Mouse (Mus musculus) CH12.LX (cell line): ENCODE measurements around the gene Gnptab. TPM values are rescaled to one million over a fixed set of nuclear protein-coding genes. Genes with fewer than 3 reads are reported as not detected.

Source experiments
- DNase-seq: peaks from one replicate; pipeline ENCODE4 v3.0.0-alpha.2; 2013; ENCODE audit errors: extremely low read depth
- H3K27ac ChIP-seq: 2 replicates; pipeline ENCODE4 v1.5.1; 2012; ENCODE audit warnings: low read depth, mild to moderate bottlenecking, control low read depth, moderate library complexity; ENCODE audit not compliant: insufficient read depth
- H3K27me3 ChIP-seq: replicated peaks from 2 replicates; pipeline ENCODE3; 2012; ENCODE audit warnings: inconsistent platforms
- H3K36me3 ChIP-seq, 2 experiments: replicated peaks in 1 of 2; 2 replicates each; pipeline versions ENCODE3 to v1.6.1; 2012; ENCODE audit warnings: inconsistent platforms in 1 of 2, low read length in 1 of 2, mild to moderate bottlenecking in 1 of 2, mixed read lengths in 1 of 2, moderate library complexity in 1 of 2; ENCODE audit not compliant: control insufficient read depth in 1 of 2, insufficient read depth in 1 of 2
- H3K4me1 ChIP-seq, 2 experiments: 2 replicates each; pipeline ENCODE4 v1.6.1; 2012; ENCODE audit warnings: inconsistent platforms in 1 of 2, moderate library complexity in 1 of 2; ENCODE audit not compliant: insufficient read depth in 2 of 2, control insufficient read depth in 1 of 2
- H3K4me2 ChIP-seq: 2 replicates; pipeline ENCODE4 v1.6.1; 2012; ENCODE audit warnings: low read depth, mild to moderate bottlenecking, control low read depth; ENCODE audit not compliant: poor library complexity, insufficient read depth, severe bottlenecking
- H3K4me3 ChIP-seq, 3 experiments: fragments of 150-350 bp in 1 of 3; sonication (generic) in 1 of 3; replicated peaks in 1 of 3; 2 replicates each; pipeline versions ENCODE3 to v1.5.1; 2011 to 2012; ENCODE audit warnings: low read depth in 2 of 3, low read length in 2 of 3, mild to moderate bottlenecking in 2 of 3, moderate library complexity in 2 of 3, control low read depth in 1 of 3, improper control_type of control experiment in 1 of 3, inconsistent platforms in 1 of 3, mixed read lengths in 1 of 3; ENCODE audit not compliant: poor library complexity in 1 of 3
- H3K79me2 ChIP-seq: replicated peaks from 2 replicates; pipeline ENCODE4 v1.6.1; 2012; ENCODE audit warnings: mild to moderate bottlenecking, moderate library complexity; ENCODE audit not compliant: control insufficient read depth, poor library complexity, insufficient read depth, severe bottlenecking; ENCODE audit errors: extremely low read depth
- H3K9ac ChIP-seq: 2 replicates; pipeline ENCODE4 v1.6.1; 2012; ENCODE audit warnings: low read depth, mild to moderate bottlenecking, control low read depth, moderate library complexity; ENCODE audit not compliant: insufficient read depth
- H3K9me3 ChIP-seq: replicated peaks from 2 replicates; pipeline ENCODE3; 2012; ENCODE audit warnings: low read length, inconsistent platforms, mixed read lengths
- CHD1 ChIP-seq: IDR thresholded peaks from 2 replicates; pipeline ENCODE4 v1.6.1; 2012; ENCODE audit warnings: low read depth, low read length, improper control_type of control experiment, inconsistent platforms
- CHD2 ChIP-seq: IDR thresholded peaks from 2 replicates; pipeline ENCODE4 v1.6.1; 2011; ENCODE audit warnings: low read length, improper control_type of control experiment
- CTCF ChIP-seq, 2 experiments: IDR thresholded peaks in 1 of 2; conservative IDR thresholded peaks in 1 of 2; 2 replicates each; pipeline ENCODE4 v1.5.1; 2011 to 2012; ENCODE audit warnings: low read depth in 2 of 2, low read length in 2 of 2, improper control_type of control experiment in 1 of 2, inconsistent platforms in 1 of 2, mild to moderate bottlenecking in 1 of 2, moderate library complexity in 1 of 2
- ELF1 ChIP-seq: IDR thresholded peaks from 2 replicates; pipeline ENCODE4 v1.6.1; 2014; ENCODE audit warnings: low read depth, mild to moderate bottlenecking, inconsistent platforms, low read length, improper control_type of control experiment
- JUND ChIP-seq: conservative IDR thresholded peaks from 2 replicates; pipeline ENCODE4 v1.6.1; 2011; ENCODE audit warnings: low read depth, low read length, improper control_type of control experiment
- MAFK ChIP-seq: IDR thresholded peaks from 2 replicates; pipeline ENCODE4 v1.6.1; 2011; ENCODE audit warnings: low read length, improper control_type of control experiment; ENCODE audit not compliant: insufficient replicate concordance
- MAX ChIP-seq: IDR thresholded peaks from 2 replicates; pipeline ENCODE4 v1.6.1; 2011; ENCODE audit warnings: low read length, improper control_type of control experiment
- MAZ ChIP-seq: IDR thresholded peaks from 2 replicates; pipeline ENCODE4 v1.6.1; 2012; ENCODE audit warnings: low read depth, mild to moderate bottlenecking, inconsistent platforms, low read length, improper control_type of control experiment, moderate library complexity
- MEF2A ChIP-seq: IDR thresholded peaks from 2 replicates; pipeline ENCODE4 v1.6.1; 2014; ENCODE audit warnings: low read depth, mild to moderate bottlenecking, inconsistent platforms, low read length, improper control_type of control experiment, borderline replicate concordance
- MXI1 ChIP-seq: IDR thresholded peaks from 2 replicates; pipeline ENCODE4 v1.6.1; 2011; ENCODE audit warnings: mild to moderate bottlenecking, low read depth, low read length, improper control_type of control experiment
- PAX5 ChIP-seq: IDR thresholded peaks from 2 replicates; pipeline ENCODE4 v1.6.1; 2012; ENCODE audit warnings: low read length, inconsistent platforms, mixed read lengths
- POLR2AphosphoS2 ChIP-seq: IDR thresholded peaks from 2 replicates; pipeline ENCODE4 v1.6.1; 2011; ENCODE audit warnings: low read depth, low read length, improper control_type of control experiment
- RAD21 ChIP-seq: IDR thresholded peaks from 2 replicates; pipeline ENCODE4 v1.6.1; 2011; ENCODE audit warnings: low read depth, mild to moderate bottlenecking, low read length, improper control_type of control experiment, moderate library complexity
- SIN3A ChIP-seq: IDR thresholded peaks from 2 replicates; pipeline ENCODE4 v1.6.1; 2012; ENCODE audit warnings: low read length, improper control_type of control experiment, inconsistent platforms
- SMC3 ChIP-seq: IDR thresholded peaks from 2 replicates; pipeline ENCODE4 v1.6.1; 2011; ENCODE audit warnings: low read depth, low read length, improper control_type of control experiment
- TCF12 ChIP-seq: IDR thresholded peaks from 2 replicates; pipeline ENCODE4 v1.6.1; 2014; ENCODE audit warnings: low read depth, mild to moderate bottlenecking, inconsistent platforms, low read length, improper control_type of control experiment
- UBTF ChIP-seq: IDR thresholded peaks from 2 replicates; pipeline ENCODE4 v1.6.1; 2012; ENCODE audit warnings: low read depth, mild to moderate bottlenecking, inconsistent platforms, low read length, improper control_type of control experiment, moderate library complexity
- USF1 ChIP-seq: IDR thresholded peaks from 2 replicates; pipeline ENCODE4 v1.6.1; 2014; ENCODE audit warnings: low read depth, mild to moderate bottlenecking, inconsistent platforms, low read length, improper control_type of control experiment
- ZC3H11A ChIP-seq: IDR thresholded peaks from 2 replicates; pipeline ENCODE4 v1.6.1; 2012; ENCODE audit warnings: low read depth, mild to moderate bottlenecking, inconsistent platforms, low read length, improper control_type of control experiment
- dilution Hi-C: fragments of 300-500 bp; cut with MboI; formaldehyde crosslinking; loops from 2 replicates; pipeline ENCODE4 v1.14.3; 2020; ENCODE audit warnings: low sequenced_read_pairs; ENCODE audit not compliant: extremely low pct_unique_long_range_greater_than_20kb, extremely low pct_ligation_motif_present
- in situ Hi-C: fragments of 300-500 bp; cut with MboI; formaldehyde crosslinking; loops from 3 replicates; pipeline ENCODE4 v1.14.3; 2019; ENCODE audit warnings: low sequenced_read_pairs, low pct_ligation_motif_present, low pct_unique_long_range_greater_than_20kb, mixed read lengths
- polyA plus RNA-seq: library from polyadenylated mRNA; unstranded; fragments of >175 nt; gene quantifications from 2 replicates; pipeline ENCODE4 v1.2.1, GENCODE M21; 2012; ENCODE audit warnings: low read depth; ENCODE audit not compliant: insufficient read length
- total RNA-seq, 2 experiments: library from RNA; depleted of rRNA; stranded (reverse); fragments of 300-350 nt in 1 of 2; fragments of >200 nt in 1 of 2; gene quantifications; 2 replicates each; pipeline ENCODE4 v1.2.3; 2012 to 2014

Gnptab gene
- total and polyA plus RNA-seq, 3 experiments, result 13.2 to 38.2 (median 18.0) TPM

DNA sequence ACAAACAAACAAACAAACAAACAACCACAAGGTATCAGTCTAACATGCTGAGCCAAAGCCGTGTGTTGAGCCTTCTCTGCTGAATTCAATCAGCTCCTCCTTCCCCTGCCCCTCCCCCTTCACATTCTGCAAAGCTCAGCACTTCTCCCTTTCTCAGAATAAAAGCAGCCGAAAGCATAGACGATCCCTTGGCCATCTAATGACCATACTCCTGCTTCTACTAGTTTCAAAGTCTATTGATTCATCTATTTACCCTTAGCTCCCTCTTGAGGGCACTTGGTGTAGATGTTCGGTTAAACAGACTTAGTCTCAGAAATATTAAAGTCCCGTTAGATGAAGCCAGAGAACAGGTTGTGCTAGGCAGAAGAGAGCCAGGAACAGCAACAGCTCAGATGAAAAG is 48.2 kb upstream of the Gnptab start:
- DNase-seq, result peak; percentile 33
- TF ChIP-seq SMC3 (peak; percentile 32), RAD21 (peak; percentile 33), CHD2 (no peak), MAX (no peak), CTCF (conservative IDR thresholded peaks at IDR 0.05 in 1 of 2, IDR thresholded peaks at IDR 0.05 in 1 of 2; ENCODE audit: low read depth in 2 of 2, low read length in 2 of 2) (peak in 1 of 2 experiments; percentile 63; a peak in 2 of 4 replicates), MAFK (peak; percentile 81)

GRCm38 (mm10) chr10:88340660-88341059 is 38.3 kb upstream of the Gnptab start:
- H3K9ac ChIP-seq, result no peak overlapping the region
- no peak for DNase-seq
- H3K36me3 ChIP-seq, result no peaks in the 10 kb centered on the region
- H3K27ac ChIP-seq, result no peak overlapping the region
- H3K79me2 ChIP-seq, result no peaks in the 10 kb centered on the region
- no peaks in the 10 kb centered on the region for H3K27me3 ChIP-seq
- in situ Hi-C loops, result no loop called here
- no peaks in the 10 kb centered on the region for H3K4me1 ChIP-seq
- TF ChIP-seq POLR2AphosphoS2 (no peak), JUND (no peak), PAX5 (no peak), ZC3H11A (no peak), MAZ (no peak), MEF2A (no peak), SIN3A (no peak), MAFK (no peak), UBTF (no peak)
- TF ChIP-seq, all 38 proteins: peak for 0
- H3K4me2 ChIP-seq, result no peak overlapping the region
- no peak overlapping the region for H3K4me3 ChIP-seq
- dilution Hi-C loops, result no loop called here
- peaks cover under 1% of the 10 kb centered on the region for H3K9me3 ChIP-seq

More for the DNA sequence above, 48.2 kb upstream of the Gnptab start:
- peaks cover 3 to 4% of the 10 kb centered on the region in 2 experiments; a peak in 1 of 4 replicates for H3K4me1 ChIP-seq
- no peaks in the 10 kb centered on the region for H3K27me3 ChIP-seq
- no peak overlapping the region for H3K27ac ChIP-seq
- H3K9me3 ChIP-seq, result peaks cover 2% of the 10 kb centered on the region
- in situ Hi-C loops, result no loop called here
- H3K4me2 ChIP-seq, result no peak overlapping the region; the same call in 1 of the 2 replicates
- H3K79me2 ChIP-seq, result no peaks in the 10 kb centered on the region
- H3K4me3 ChIP-seq, result no peak overlapping the region
- dilution Hi-C loops, result no loop called here
- H3K9ac ChIP-seq, result no peak overlapping the region
- no peaks in the 10 kb centered on the region for H3K36me3 ChIP-seq

DNA sequence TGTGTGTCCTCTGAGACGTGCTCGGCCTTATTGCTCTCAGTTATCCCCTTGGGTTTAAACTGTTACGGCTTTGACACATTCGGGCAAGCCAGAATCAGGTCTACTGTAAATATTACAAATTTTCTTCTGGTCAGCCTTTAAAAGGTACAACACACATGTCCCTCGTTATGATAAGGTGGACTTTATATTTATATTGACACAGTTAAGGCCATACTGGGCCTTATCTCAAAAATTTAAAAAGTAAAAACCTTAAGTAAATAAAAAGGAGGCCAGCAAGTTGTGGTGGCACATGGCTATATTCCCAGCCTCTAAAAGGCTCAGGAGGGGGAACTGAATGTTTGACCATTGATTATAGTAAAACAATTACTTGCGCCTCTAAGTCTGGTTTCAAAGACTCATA is 37.6 kb upstream of the Gnptab start:
- Histone ChIP-seq H3K4me2 (no peak overlapping the region), H3K4me1 (0 out of 4 replicates have a peak, but pooled peaks cover 0 to 1% of the 10 kb centered on the region in 2 experiments), H3K4me3 (no peak overlapping the region), H3K27me3 (no peaks in the 10 kb centered on the region), H3K9me3 (no peaks in the 10 kb centered on the region), H3K27ac (no peak overlapping the region), H3K9ac (no peak overlapping the region), H3K79me2 (no peaks in the 10 kb centered on the region), H3K36me3 (no peaks in the 10 kb centered on the region)
- dilution Hi-C loops (no loop called here), in situ Hi-C loops (no loop called here)
- no peak for DNase-seq
- TF ChIP-seq TCF12, result no peak
- TF ChIP-seq CHD2, result no peak
- no peak for TF ChIP-seq PAX5
- no peak for TF ChIP-seq MAZ
- TF ChIP-seq MXI1, result no peak
- TF ChIP-seq SMC3, result no peak
- no peak for TF ChIP-seq CHD1
- TF ChIP-seq USF1, result no peak
- TF ChIP-seq ELF1, result no peak
